Mouse (Mus musculus) neural tube, embryonic 14.5 days (tissue): ENCODE measurements around the gene Cd3eap. TPM values are rescaled to one million over a fixed set of nuclear protein-coding genes. Genes with fewer than 3 reads are reported as not detected.

ENCODE experiments used
- ATAC-seq: fragments of 200-750 bp; cut with Nextera tagmentation; 2 replicates; pipeline ENCODE4 v1.8.0; 2017; ENCODE audit warnings: low read depth, mild to moderate bottlenecking, moderate TSS enrichment, moderate library complexity
- H3K27ac ChIP-seq: fragments of 300-500 bp; sonication (generic); 2 replicates; pipeline ENCODE4 v1.5.1; 2014; ENCODE audit warnings: low read depth, mild to moderate bottlenecking, control low read depth, low read length, moderate library complexity, mixed read lengths
- H3K27me3 ChIP-seq: fragments of 300-500 bp; sonication (generic); 2 replicates; pipeline ENCODE4 v1.6.1; 2014; ENCODE audit warnings: low read length; ENCODE audit not compliant: control insufficient read depth, insufficient read depth
- H3K36me3 ChIP-seq: fragments of 300-500 bp; sonication (generic); 2 replicates; pipeline ENCODE4 v1.6.1; 2014; ENCODE audit warnings: low read length, mixed read lengths; ENCODE audit not compliant: control insufficient read depth, insufficient read depth
- H3K4me1 ChIP-seq: fragments of 300-500 bp; sonication (generic); 2 replicates; pipeline ENCODE4 v1.6.1; 2014; ENCODE audit warnings: low read length; ENCODE audit not compliant: control insufficient read depth, insufficient read depth
- H3K4me2 ChIP-seq: fragments of 300-500 bp; sonication (generic); 2 replicates; pipeline ENCODE4 v1.6.1; 2014; ENCODE audit warnings: mild to moderate bottlenecking, low read depth, low read length, control low read depth
- H3K4me3 ChIP-seq: fragments of 300-500 bp; sonication (generic); 2 replicates; pipeline ENCODE4 v1.5.1; 2014; ENCODE audit warnings: low read depth, low read length, control low read depth, mixed read lengths
- H3K9ac ChIP-seq: fragments of 300-500 bp; sonication (generic); replicated peaks from 2 replicates; pipeline ENCODE4 v1.6.1; 2014; ENCODE audit warnings: low read depth, mild to moderate bottlenecking, control low read depth, low read length, mixed read lengths
- H3K9me3 ChIP-seq: fragments of 300-500 bp; sonication (generic); 2 replicates; pipeline ENCODE4 v1.6.1; 2016; ENCODE audit warnings: low read length; ENCODE audit not compliant: control insufficient read depth
- WGBS: fragments of 180-500 bp; shearing (Covaris S2); extraction: QIAGEN DNeasy Blood & Tissue Kit; methylation state at CpG from one replicate; pipeline ENCODE4 v1.1.7; 2014; 5-methylcytosine and 5-hydroxymethylcytosine counted together
- polyA plus RNA-seq: library from polyadenylated mRNA; unstranded; fragments of >200 nt; fragmentation: Nextera tagmentation; extraction: Ambion mirVana; gene quantifications from 2 replicates; pipeline ENCODE4 v1.2.1, GENCODE M21; 2014

Cd3eap gene
- polyA plus RNA-seq, 1 experiment from 2014 or later = 21.5 TPM

DNA sequence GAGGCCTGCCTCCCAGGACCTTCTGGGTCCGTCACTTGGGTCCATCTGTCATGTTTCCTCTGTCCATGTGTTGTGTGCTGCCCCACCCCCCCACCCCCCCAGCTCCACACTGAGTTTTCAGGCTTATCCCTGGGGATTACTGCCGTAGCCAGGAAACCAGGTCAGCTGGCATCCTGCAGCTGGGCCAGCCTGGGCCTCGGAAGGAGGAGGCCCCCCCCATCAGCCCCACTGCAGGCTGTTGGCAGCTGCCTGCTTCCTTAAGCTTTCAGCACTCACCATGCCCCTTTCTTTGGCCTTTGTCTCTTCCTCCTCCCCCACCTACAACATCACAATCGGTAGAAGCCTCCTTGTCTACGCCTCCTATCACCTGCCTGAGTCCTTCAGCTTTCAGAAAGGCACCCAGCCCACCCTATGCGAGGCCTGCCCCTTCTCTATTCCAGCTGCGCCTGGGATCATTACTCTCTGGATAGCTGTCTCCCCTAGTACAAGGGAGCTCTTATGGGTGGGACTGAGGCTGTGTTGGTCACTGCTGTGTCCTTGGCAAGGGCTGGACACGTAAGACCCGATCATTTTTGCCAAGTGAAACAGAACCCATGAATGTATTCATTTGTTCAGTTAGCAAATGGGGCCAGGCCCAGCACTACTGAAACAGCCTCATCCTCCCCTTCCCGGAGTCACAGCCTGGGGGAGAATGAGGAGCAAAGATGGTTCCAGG lies 29.6 kb upstream of the Cd3eap start:
- Histone ChIP-seq H3K4me1 (no peaks in the 10 kb centered on the region), H3K9me3 (no peaks in the 10 kb centered on the region), H3K36me3 (peaks cover 75% of the 10 kb centered on the region), H3K27ac (no peak overlapping the region), H3K4me3 (no peak overlapping the region), H3K27me3 (no peaks in the 10 kb centered on the region), H3K9ac (no peak overlapping the region), H3K4me2 (no peak overlapping the region)
- ATAC-seq = no peak
- WGBS = 61% methylated on average over 10 of the region's 10 CpGs

- H3K9ac ChIP-seq = no peak overlapping the region
These were observed 24.4 kb upstream of the Cd3eap start for GRCm38 (mm10) chr7:19383708-19384107.

DNA sequence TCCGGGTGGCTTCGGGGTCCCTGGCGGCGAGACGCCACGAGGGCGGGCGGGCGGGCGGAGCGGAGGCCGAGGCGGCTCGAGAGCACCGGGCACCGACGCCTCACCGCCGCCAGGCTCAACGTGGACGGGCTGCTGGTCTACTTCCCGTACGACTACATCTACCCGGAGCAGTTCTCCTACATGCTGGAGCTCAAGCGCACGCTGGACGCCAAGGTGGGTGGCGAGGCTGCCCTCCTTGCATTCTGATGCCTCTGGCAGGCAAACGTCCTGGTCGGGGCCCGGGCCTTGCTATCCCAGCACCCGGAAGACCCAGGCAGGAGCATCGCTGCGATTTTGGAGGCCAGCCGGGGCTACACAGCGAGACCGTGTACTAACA lies 22.9 kb upstream of the Cd3eap start:
- no peak overlapping the region for H3K27ac ChIP-seq
- H3K36me3 ChIP-seq = peaks cover 17% of the 10 kb centered on the region
- H3K9ac ChIP-seq = peak overlapping the region; percentile 78
- peak overlapping the region; percentile 84 for H3K4me3 ChIP-seq
- under 1% methylated on average over 33 of the region's 37 CpGs for WGBS
- no peaks in the 10 kb centered on the region for H3K9me3 ChIP-seq
- peak overlapping the region; percentile 56 for H3K4me2 ChIP-seq
- no peaks in the 10 kb centered on the region for H3K27me3 ChIP-seq
- ATAC-seq = peak; percentile 63
- H3K4me1 ChIP-seq = no peaks in the 10 kb centered on the region

More at GRCm38 (mm10) chr7:19383708-19384107, 24.4 kb upstream of the Cd3eap start:
- WGBS = 90% methylated on average over 9 of the region's 9 CpGs
- peaks cover 29% of the 10 kb centered on the region for H3K36me3 ChIP-seq
- no peaks in the 10 kb centered on the region for H3K4me1 ChIP-seq
- no peaks in the 10 kb centered on the region for H3K27me3 ChIP-seq
- H3K4me2 ChIP-seq = no peak overlapping the region
- no peak overlapping the region for H3K4me3 ChIP-seq
- H3K27ac ChIP-seq = no peak overlapping the region
- H3K9me3 ChIP-seq = no peaks in the 10 kb centered on the region
- no peak for ATAC-seq

- Histone ChIP-seq H3K9me3 (no peaks in the 10 kb centered on the region), H3K4me2 (peak within 1 kb of the TSS; percentile 56), H3K36me3 (peaks cover 13% of the 10 kb centered on the region), H3K9ac (peak within 1 kb of the TSS; percentile 78), H3K4me1 (no peaks in the 10 kb centered on the region), H3K27me3 (no peaks in the 10 kb centered on the region), H3K4me3 (peak within 1 kb of the TSS; percentile 84), H3K27ac (no peak within 1 kb of the TSS)
- ATAC-seq = peak; percentile 97
- 8% methylated on average over 35 of the region's 48 CpGs for WGBS
These were observed 22.3 kb upstream of the Cd3eap start, which contains the start of gene Ercc2 for GRCm38 (mm10) chr7:19381377-19382165. Gene Ercc2, plus strand, starts transcription at chr7:19382010.

DNA sequence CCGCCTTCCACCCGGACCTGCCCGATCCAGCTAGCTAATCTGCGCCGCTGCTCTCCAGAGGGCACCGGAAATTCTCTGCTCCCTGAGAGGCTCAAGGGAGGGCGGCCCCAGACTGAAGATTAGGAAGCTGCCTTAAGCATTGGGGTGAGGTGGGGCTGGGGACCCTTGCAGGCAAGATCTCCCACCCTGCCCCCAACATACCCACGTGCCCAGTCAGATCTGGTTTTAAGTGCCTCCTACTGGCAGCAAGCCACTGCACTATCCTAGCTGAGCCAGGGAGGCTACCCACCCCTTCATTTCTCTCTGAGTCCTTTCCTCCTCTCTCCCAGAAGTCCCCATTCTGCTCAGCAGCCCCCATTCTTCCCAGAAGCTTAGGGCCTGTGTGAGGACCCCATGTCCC lies 18.8 kb upstream of the Cd3eap start:
- no peaks in the 10 kb centered on the region for H3K36me3 ChIP-seq
- H3K4me2 ChIP-seq = no peak overlapping the region
- no peaks in the 10 kb centered on the region for H3K4me1 ChIP-seq
- no peak overlapping the region for H3K27ac ChIP-seq
- H3K27me3 ChIP-seq = no peaks in the 10 kb centered on the region
- H3K4me3 ChIP-seq = no peak overlapping the region
- no peak for ATAC-seq
- no peaks in the 10 kb centered on the region for H3K9me3 ChIP-seq
- no peak overlapping the region for H3K9ac ChIP-seq
- 78% methylated on average over 8 of the region's 8 CpGs for WGBS

DNA sequence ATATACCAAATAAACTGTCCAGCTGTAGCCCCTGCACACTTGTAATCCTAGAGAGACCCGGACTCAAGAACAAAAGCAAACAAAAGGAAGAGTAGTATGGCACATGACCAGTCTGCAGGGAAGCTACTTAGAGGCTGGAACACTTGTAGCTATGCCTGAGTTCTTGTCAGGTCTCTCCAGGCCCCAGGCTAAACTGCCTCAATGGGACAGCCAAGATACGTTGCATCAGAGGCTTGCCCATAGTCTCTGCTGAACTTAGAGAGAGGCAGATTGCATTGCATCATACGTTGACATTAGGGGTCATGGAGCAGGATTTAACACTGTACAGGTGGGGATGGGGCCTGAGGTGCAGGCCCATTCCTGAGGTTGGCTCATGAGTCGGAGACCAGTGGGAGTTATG lies 16.7 kb upstream of the Cd3eap start:
- H3K36me3 ChIP-seq = no peaks in the 10 kb centered on the region
- ATAC-seq = no peak
- no peak overlapping the region for H3K4me3 ChIP-seq
- no peak overlapping the region for H3K9ac ChIP-seq
- H3K4me1 ChIP-seq = no peaks in the 10 kb centered on the region
- 84% methylated on average over 4 of the region's 4 CpGs for WGBS
- H3K9me3 ChIP-seq = no peaks in the 10 kb centered on the region
- no peak overlapping the region for H3K27ac ChIP-seq
- H3K27me3 ChIP-seq = no peaks in the 10 kb centered on the region
- no peak overlapping the region for H3K4me2 ChIP-seq

- 84% methylated on average over 16 of the region's 18 CpGs for WGBS
- no peak overlapping the region for H3K4me3 ChIP-seq
- no peaks in the 10 kb centered on the region for H3K9me3 ChIP-seq
- no peak overlapping the region for H3K27ac ChIP-seq
- H3K4me1 ChIP-seq = no peaks in the 10 kb centered on the region
- H3K4me2 ChIP-seq = no peak overlapping the region
- H3K27me3 ChIP-seq = no peaks in the 10 kb centered on the region
- no peaks in the 10 kb centered on the region for H3K36me3 ChIP-seq
- ATAC-seq = no peak
- no peak overlapping the region for H3K9ac ChIP-seq
These were observed 16.1 kb upstream of the Cd3eap start for GRCm38 (mm10) chr7:19375368-19375767.

DNA sequence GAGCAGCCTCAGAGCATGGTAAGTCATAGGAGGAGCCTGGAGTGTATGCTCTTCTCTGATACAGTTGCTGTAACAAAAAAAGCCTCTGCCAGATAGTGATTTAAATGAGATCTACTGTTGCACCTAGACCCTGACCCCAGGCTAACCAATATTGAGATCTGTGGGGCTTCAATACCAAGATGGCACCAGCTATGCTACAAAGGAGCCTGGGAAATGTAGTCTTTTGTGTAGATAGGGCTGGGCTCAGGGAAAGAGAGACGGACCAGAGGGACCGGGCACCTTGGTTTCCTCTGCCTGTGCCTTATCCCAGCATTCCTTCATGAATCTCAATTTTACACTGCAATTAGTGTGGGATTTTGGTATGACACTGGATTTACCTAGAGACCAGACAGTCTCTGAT lies 14.1 kb upstream of the Cd3eap start:
- WGBS = 81% methylated on average over 2 of the region's 2 CpGs

DNA sequence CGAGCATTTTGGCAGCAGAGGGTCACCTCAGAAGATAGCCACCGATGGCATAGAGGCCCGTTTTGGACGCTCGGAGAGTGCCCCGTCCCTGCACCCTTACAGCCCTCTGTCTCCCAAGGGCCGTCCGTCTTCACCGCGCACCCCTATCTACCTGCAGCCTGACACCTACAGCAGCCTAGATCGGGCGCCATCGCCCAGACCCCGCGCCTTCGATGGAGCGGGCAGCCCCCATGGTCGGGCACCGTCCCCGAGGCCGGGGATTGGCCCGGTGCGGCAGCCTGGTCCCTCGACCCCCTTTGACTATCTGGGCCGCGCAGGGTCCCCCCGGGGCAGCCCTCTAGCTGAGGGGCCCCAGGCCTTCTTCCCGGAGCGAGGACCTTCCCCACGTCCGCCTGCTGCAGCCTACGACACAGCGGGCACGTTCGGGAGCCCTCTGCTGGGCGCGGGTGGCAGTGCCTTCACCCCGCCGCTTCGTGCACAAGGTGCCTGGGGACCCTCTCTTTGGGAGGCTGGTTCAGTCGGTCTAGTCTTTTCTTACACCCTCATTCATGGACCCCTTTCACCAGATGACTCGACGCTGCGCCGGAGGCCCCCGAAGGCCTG lies 10.6 kb upstream of the Cd3eap start:
- Histone ChIP-seq H3K9me3 (no peaks in the 10 kb centered on the region), H3K27ac (no peak overlapping the region), H3K4me2 (peak overlapping the region; percentile 56), H3K27me3 (no peaks in the 10 kb centered on the region), H3K4me3 (peak overlapping the region; percentile 35), H3K36me3 (no peaks in the 10 kb centered on the region), H3K9ac (peak overlapping the region; percentile 57), H3K4me1 (no peaks in the 10 kb centered on the region)
- ATAC-seq = peak; percentile 87
- WGBS = 11% methylated on average over 42 of the region's 46 CpGs

More for the DNA sequence above, 14.1 kb upstream of the Cd3eap start:
- Histone ChIP-seq H3K36me3 (no peaks in the 10 kb centered on the region), H3K27me3 (no peaks in the 10 kb centered on the region), H3K4me1 (no peaks in the 10 kb centered on the region), H3K9me3 (no peaks in the 10 kb centered on the region), H3K4me2 (no peak overlapping the region), H3K27ac (no peak overlapping the region), H3K4me3 (no peak overlapping the region), H3K9ac (no peak overlapping the region)
- ATAC-seq = no peak
